Mouse (Mus musculus) olfactory bulb, adult 2 months (tissue): ENCODE results near the gene Acp7.

Experiments
- CTCF ChIP-seq: fragments of 200-500 bp; IDR thresholded peaks from 2 replicates; pipeline ENCODE4 v1.5.1; 2012; ENCODE audit warnings: low read depth, mild to moderate bottlenecking, low read length, moderate library complexity; ENCODE audit not compliant: insufficient read depth
- POLR2A ChIP-seq: fragments of 200-500 bp; IDR thresholded peaks from 2 replicates; pipeline ENCODE4 v1.6.1; 2012; ENCODE audit warnings: mild to moderate bottlenecking, low read depth, low read length, moderate library complexity; ENCODE audit not compliant: insufficient read depth

DNA sequence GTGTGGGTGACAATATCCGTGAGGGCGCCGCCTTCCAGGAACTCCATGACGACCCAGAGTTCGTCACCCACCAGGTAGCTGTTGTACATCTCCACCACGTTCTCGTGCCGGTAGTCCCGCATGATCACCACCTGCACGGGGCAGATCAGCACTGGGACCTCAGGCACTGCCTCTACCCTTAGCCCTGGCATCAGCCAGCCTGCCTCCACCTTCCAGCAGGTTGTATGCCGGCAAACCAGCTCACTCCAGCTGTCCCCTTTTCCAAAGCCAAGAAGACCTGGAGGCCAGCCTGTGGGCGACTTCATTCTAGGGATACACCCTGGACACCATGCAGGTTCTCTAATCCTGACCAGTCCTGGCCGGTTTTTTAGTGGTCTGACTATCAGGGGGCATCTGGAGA, 68.2 kb downstream of the Acp7 start:
- TF ChIP-seq CTCF (no peak), POLR2A (no peak)
